ENCODE assay signal across 23 mouse cellular contexts in genomic region chr14:105084106-105084505, GRCm38 (mm10).
"Had no signal": no experiment of that assay in that cellular context is flagged by ENCODE, and none has a peak within 500 bp of the region (broad histone marks: within the 10 kb centered on the region; RNA-seq: fewer than 3 reads in every experiment).

No protein-coding gene starts in this region.

- H3K4me1 ChIP-seq: hindbrain, embryonic 12.5 days; limb, embryonic 13.5 days; limb, embryonic 15.5 days; liver, embryonic 12.5 days had no signal

- H3K9me3 ChIP-seq: heart, embryonic 10.5 days; heart, embryonic 12.5 days; hindbrain, embryonic 10.5 days; hindbrain, embryonic 12.5 days; limb, embryonic 13.5 days; limb, embryonic 15.5 days; liver, embryonic 12.5 days had no signal

- H3K27ac ChIP-seq: gastrocnemius, adult 2 months; hindbrain, embryonic 10.5 days; hindbrain, embryonic 12.5 days; hindbrain, embryonic 14.5 days; layer of hippocampus, adult 2 months; limb, embryonic 13.5 days; limb, embryonic 15.5 days; liver, embryonic 12.5 days had no signal

- H3K4me2 ChIP-seq: heart, embryonic 12.5 days; hindbrain, embryonic 12.5 days; hindbrain, embryonic 14.5 days; limb, embryonic 13.5 days; limb, embryonic 15.5 days; liver, embryonic 12.5 days had no signal

- H3K27me3 ChIP-seq: heart, embryonic 12.5 days; hindbrain, embryonic 12.5 days; limb, embryonic 13.5 days; limb, embryonic 15.5 days; liver, embryonic 12.5 days had no signal

- H3K36me3 ChIP-seq: heart, embryonic 10.5 days; heart, embryonic 12.5 days; hindbrain, embryonic 10.5 days; hindbrain, embryonic 12.5 days; limb, embryonic 13.5 days; limb, embryonic 15.5 days; liver, embryonic 12.5 days had no signal

- DNase-seq: gastrocnemius, adult 2 months; gastrocnemius, postnatal 10 days; gastrocnemius, postnatal 25 days; heart, adult 18-20 months; heart, postnatal 10 days; heart, postnatal 4 days; kidney, adult 18-20 months; kidney, adult 8-10 months; kidney, postnatal 10 days; kidney, postnatal 25 days; kidney, postnatal 4 days; left cerebral cortex, postnatal 4 days had no signal

- H3K9ac ChIP-seq: heart, embryonic 12.5 days; hindbrain, embryonic 12.5 days; hindbrain, embryonic 14.5 days; limb, embryonic 13.5 days; limb, embryonic 15.5 days; liver, embryonic 12.5 days had no signal

- ATAC-seq: inflammation-experienced regulatory T-cells, adult 6 months; intestine, postnatal 0 days; liver, embryonic 12.5 days had no signal

- H3K4me3 ChIP-seq: gastrocnemius, adult 2 months; heart, embryonic 10.5 days; heart, embryonic 12.5 days; hindbrain, embryonic 10.5 days; hindbrain, embryonic 12.5 days; layer of hippocampus, adult 2 months; limb, embryonic 13.5 days; limb, embryonic 15.5 days; liver, embryonic 12.5 days had no signal
